Mouse (Mus musculus): ENCODE results near the gene Adam3.

The Adam3 gene

GRCm38 (mm10) chr8:24725630-24726029 lies at the start of gene Adam3:
Gene Adam3 (minus strand): TSS chr8:24725852.
- no peak for DNase-seq (ENCODE audit: low read depth)

DNA sequence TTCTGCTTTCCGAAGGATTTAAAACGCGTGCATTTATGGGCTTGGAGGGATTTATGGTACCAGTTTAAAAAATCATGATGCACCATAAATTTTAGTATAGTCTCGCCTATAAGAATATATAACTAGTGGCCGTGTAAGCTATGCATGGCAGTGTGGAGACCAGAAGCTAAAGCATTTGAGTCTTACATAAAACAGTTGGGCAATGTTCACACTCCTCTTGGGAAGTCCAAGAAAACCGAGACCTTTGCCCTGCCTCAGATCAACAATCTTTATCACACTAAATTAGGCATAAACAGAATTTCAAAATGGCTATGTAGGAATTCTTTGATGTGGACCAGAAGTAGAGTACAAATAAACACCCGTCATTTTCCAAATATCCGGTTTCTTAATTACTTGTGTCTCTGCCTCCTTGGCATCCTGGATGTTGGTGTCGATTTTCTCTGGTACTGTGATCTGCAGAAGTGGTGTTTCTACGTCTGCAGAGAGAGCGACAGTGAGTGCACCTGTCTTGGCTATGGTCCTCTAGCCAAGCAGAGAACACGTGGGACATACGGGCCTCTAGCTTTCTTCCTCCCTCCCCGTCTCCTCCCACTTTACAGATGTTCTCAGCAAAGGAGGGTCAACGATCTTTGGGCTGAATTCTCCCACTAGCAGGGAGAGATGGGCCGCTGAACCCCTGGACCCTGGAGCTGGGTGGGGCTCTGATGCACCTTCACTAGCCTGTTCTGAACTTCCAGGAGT lies 596 bp downstream of the Adam3 start:
- DNase-seq (ENCODE audit: low read depth) = no peak
